Comparison of ENCODE assay signal across 8 mouse cellular contexts in genomic region chr3:116033871-116034222, GRCm38 (mm10). TPM values are rescaled to one million over a fixed set of nuclear protein-coding genes. Genes with fewer than 3 reads are reported as not detected.
A peak's percentile ranks its signal among the peaks of the same experiment; 100 is the strongest.
DNase-seq lines count a peak whose midpoint lies in the region; ATAC-seq and TF ChIP-seq lines count a peak whose summit lies in the region.

No protein-coding gene starts in this region.

- ATAC-seq in neural tube, embryonic 11.5 days (ENCODE audit: insufficient read depth, low FRiP score, low TSS enrichment), result no peak

- no peak for DNase-seq in gastrocnemius, adult 2 months
- DNase-seq in gastrocnemius, postnatal 36 days, result no peak
- DNase-seq in A20 (ENCODE audit: low read depth, low spot score), result peak; percentile 69
- DNase-seq in c-Kit-positive CD71-negative TER-119-negative erythroid progenitor cells, embryonic 14.5 days (ENCODE audit: low read depth), result peak; percentile 42
- DNase-seq in induced T-regulatory cell, adult 2 months (ENCODE audit: low read depth), result peak; percentile 67
- DNase-seq in neural tube, embryonic 11.5 days (ENCODE audit: low spot score), result peak; percentile 15
- no peak for DNase-seq in ovary, adult 18-20 months (ENCODE audit: low spot score)
- DNase-seq in layer of hippocampus, postnatal 10 days (ENCODE audit: low spot score in 2 of 2), result no peak

- no peaks in the 10 kb centered on the region for H3K9me3 ChIP-seq in neural tube, embryonic 11.5 days (ENCODE audit: control insufficient read depth, low read length)

- H3K4me3 ChIP-seq in gastrocnemius, adult 2 months, result no peak overlapping the region
- no peak overlapping the region for H3K4me3 ChIP-seq in neural tube, embryonic 11.5 days (ENCODE audit: low read depth, low read length)

- H3K36me3 ChIP-seq in neural tube, embryonic 11.5 days (ENCODE audit: control insufficient read depth, insufficient read depth, low read length), result no peaks in the 10 kb centered on the region

- TF ChIP-seq CTCF in gastrocnemius, adult 2 months (IDR thresholded peaks at IDR 0.05), result peak; percentile 79

- intact Hi-C loops in gastrocnemius, adult 2 months (cut with DNase I), result loop anchor here (1.0 to 10.0 kb wide), 3 partner anchors 181 to 821 kb away; partner anchors contain the start of gene Frrs1
- intact Hi-C loops in gastrocnemius, postnatal 36 days (cut with DNase I), result loop anchor here (1.0 to 10.0 kb wide), 2 partner anchors 293 to 461 kb away; no protein-coding TSS in a partner anchor

- WGBS in neural tube, embryonic 11.5 days, result 62% methylated on average over 3 of the region's 3 CpGs

- no peak overlapping the region for H3K4me2 ChIP-seq in neural tube, embryonic 11.5 days (ENCODE audit: low read depth)

- H3K4me1 ChIP-seq in neural tube, embryonic 11.5 days (ENCODE audit: control insufficient read depth, insufficient read depth, low read length), result no peaks in the 10 kb centered on the region

- no peak overlapping the region for H3K27ac ChIP-seq in gastrocnemius, adult 2 months
- no peak overlapping the region for H3K27ac ChIP-seq in neural tube, embryonic 11.5 days (ENCODE audit: low read depth, low read length)

- no peaks in the 10 kb centered on the region for H3K27me3 ChIP-seq in neural tube, embryonic 11.5 days (ENCODE audit: control insufficient read depth, insufficient read depth, low read length)

- no peak overlapping the region for H3K9ac ChIP-seq in neural tube, embryonic 11.5 days (ENCODE audit: low read length)

RNA-seq across cellular contexts. Expression of gene Extl2, which starts 26.6 kb away (rescaled TPM):
- 10 to 100 TPM in 1 of 2 experiments, 1 to 10 TPM in 1; 8.7 to 11.6 TPM for total RNA-seq in gastrocnemius, adult 2 months (2021)
- 1 to 10 TPM; 8.3 to 9.1 TPM for total RNA-seq in gastrocnemius, postnatal 36 days (2021)
- 26.7 and 28.9 TPM in 2 replicates for polyA plus RNA-seq in neural tube, embryonic 11.5 days (2014; fragmentation: Nextera tagmentation; extraction: Ambion mirVana)
- total RNA-seq in layer of hippocampus, postnatal 10 days (2021), result 10 to 100 TPM; 48.6 to 48.8 TPM

RNA-seq across cellular contexts. Expression of gene Slc30a7, which starts 26.6 kb away (rescaled TPM):
- 1 to 10 TPM; 4.8 to 5.5 TPM for total RNA-seq in gastrocnemius, adult 2 months (2021)
- total RNA-seq in gastrocnemius, postnatal 36 days (2021), result 1 to 10 TPM; 5.7 to 5.8 TPM
- polyA plus RNA-seq in neural tube, embryonic 11.5 days (2014; fragmentation: Nextera tagmentation; extraction: Ambion mirVana), result 31.8 and 32.9 TPM in 2 replicates
- total RNA-seq in layer of hippocampus, postnatal 10 days (2021), result 10 to 100 TPM; 24.0 to 30.6 TPM

Comparison
In these comparisons a context has a peak if more than half of its experiments do, and no peak if none do; other contexts are left out.
1. DNase-seq: peak in A20 (single experiment), c-Kit-positive CD71-negative TER-119-negative erythroid progenitor cells, embryonic 14.5 days (single experiment), induced T-regulatory cell, adult 2 months (single experiment) and neural tube, embryonic 11.5 days (single experiment); none in gastrocnemius, adult 2 months (single experiment), gastrocnemius, postnatal 36 days (0 of 2), ovary, adult 18-20 months (single experiment) and layer of hippocampus, postnatal 10 days (0 of 2).